Mouse (Mus musculus) ovary, adult 18-20 months (tissue): ENCODE results near the gene Bex4.

ENCODE experiments used
- DNase-seq: peaks from one replicate; pipeline ENCODE4 v3.0.0; 2022; ENCODE audit warnings: low spot score, mixed read lengths

Gene Bex4

GRCm38 (mm10) chrX:136183107-136183506 is 44.3 kb downstream of the Bex4 start:
- DNase-seq = no peak
